Mouse (Mus musculus) lung, postnatal 36 days (tissue): ENCODE data around the gene Gramd1a.

Experiments used
- DNase-seq: peaks from one replicate; pipeline ENCODE4 v3.0.0; 2022; ENCODE audit warnings: mixed read lengths

The Gramd1a gene

DNA sequence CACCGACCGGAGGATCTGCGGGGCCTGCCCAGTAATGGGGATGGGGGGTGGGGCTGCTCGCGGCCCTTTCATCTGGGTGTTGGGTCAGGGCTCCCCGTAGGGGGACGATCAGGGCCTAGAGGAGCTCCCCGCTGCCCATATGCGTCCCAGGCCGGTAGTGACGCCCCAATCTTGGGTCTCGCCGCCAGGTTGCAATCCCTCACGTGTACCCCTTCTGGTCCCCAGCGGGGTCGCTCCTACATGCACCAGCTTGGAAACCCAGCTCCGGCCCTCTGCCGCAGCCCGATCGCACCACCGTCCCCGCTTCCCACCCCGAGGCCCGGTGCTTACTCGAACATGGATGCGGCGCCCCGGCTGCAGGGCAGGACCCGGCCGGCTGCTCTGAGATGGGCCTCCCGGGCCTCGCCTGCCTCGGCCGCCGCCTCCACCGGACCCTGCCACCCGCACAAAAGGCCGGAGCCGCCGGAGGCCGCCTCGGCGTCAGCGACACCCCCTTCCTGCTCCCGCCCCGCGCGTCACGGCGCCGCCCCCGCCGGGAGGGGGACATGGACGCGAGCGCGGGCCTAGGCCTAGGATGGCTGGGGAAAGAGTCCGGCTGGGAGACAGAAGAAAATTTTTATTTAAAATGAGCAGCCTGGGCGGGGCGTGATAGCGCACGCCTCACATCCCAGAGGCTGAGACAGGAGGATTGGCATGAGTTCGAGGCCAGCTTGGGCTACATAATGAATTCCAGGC, 5.0 kb downstream of the Gramd1a start:
- DNase-seq, result peak; percentile 92

- DNase-seq, result no peak
Measured at GRCm38 (mm10) chr7:31149751-31150565, 5.7 kb downstream of the Gramd1a start.

DNA sequence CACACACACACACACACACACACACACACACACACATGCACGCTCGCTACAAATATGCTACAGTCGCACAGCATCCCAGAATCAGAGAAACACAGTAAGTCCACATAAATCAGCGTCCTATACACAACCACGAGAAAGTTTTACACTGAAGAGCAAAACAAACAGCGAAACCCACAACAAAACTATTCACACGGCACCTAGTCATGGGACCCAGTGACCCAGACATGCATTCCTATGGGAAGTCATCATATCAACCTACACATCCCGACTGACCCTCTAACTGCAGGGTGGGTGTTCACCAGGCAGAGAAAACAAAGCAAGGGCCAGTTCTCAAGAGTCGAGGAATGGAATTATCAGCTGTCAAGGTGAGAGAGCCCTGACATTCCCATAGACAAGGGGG, 6.4 kb downstream of the Gramd1a start:
- no peak for DNase-seq

- peak; percentile 84 for DNase-seq
Measured at GRCm38 (mm10) chr7:31148756-31149155, 6.9 kb downstream of the Gramd1a start.

DNA sequence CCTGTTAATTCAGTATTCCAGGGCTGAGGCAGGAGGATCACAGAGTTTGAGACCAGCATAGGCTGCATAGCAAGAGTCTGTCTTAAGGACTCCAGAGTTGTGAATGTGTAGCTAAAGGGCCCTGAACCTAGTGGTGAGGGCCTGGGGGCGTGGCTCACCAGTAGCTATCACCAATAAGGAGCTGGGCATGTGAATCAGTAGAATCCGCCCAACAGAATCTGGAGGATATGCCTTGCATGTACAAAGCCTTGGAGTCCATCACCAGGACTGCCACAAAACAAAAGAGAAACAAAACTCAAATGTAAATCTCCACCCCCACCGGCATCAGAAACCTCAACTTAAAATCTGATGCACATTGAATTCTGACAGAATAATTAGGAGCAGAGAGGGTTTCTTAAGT, 7.6 kb downstream of the Gramd1a start:
- no peak for DNase-seq

GRCm38 (mm10) chr7:31145596-31146160, 10.0 kb downstream of the Gramd1a start:
- peak; percentile 71 for DNase-seq

DNA sequence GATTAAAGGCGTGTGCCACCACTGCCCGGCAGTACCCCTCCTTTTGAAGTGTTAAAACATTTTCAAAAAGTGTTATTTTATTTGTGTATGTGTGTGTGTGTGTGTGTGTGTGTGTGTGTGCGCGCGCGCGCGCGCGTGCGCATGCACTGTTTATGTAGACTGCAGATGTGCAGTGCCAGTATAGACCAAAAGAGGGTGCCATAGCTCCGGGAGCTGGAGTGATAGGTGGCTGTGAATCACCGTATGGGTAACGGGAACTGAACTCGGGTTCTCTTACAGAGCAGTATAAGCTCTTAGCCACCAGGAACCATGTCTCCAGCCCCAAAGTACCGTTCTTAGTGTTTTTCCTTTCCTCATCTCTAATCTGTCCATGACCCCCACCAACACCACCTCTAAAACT, 10.8 kb downstream of the Gramd1a start:
- DNase-seq, result no peak

DNA sequence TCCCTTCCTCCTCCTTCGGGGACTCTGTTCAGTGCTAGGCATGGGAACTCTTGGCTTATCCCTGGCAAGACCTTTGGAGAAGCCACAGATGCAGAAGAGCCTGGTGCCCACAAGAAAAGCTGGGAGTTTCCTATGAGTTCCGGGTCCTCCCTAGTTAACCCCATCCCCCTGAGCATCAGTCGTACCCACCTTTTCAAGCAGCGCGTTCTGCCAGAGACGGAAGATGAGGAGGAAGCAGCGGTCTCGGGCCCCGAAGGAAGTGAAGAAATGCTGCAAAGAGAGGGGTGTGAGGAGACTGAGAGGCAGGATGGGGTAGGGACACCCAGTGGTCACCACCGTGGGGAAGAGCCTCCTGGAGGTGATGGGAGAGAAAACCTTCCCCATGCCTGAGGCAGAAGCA, 14.8 kb downstream of the Gramd1a start:
- no peak for DNase-seq

GRCm38 (mm10) chr7:31140302-31140701, 15.4 kb downstream of the Gramd1a start:
- DNase-seq, result no peak

DNA sequence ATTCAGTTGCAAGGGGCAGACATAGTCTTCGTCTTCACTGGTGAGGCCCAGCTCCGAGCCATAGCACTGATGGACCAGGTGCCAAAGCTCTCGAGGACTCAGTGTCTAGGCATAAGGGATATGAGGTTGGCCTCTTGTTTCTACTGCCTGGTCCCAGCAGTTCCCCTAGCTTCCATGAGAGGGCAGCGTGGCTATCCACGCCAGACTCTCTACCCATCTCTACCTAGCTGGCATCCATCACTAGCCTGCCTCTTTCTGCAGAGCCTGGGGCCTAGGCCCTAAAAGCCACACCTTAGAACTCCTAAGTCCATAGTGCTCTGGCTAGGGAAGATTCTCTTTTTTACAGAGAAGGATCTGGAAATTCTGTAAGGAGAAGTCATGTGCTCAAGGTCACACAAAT, 15.9 kb downstream of the Gramd1a start:
- peak; percentile 81 for DNase-seq

- DNase-seq, result no peak
Measured at GRCm38 (mm10) chr7:31135717-31136116, 20.0 kb downstream of the Gramd1a start.

- no peak for DNase-seq
Measured at GRCm38 (mm10) chr7:31131866-31132265, 23.8 kb downstream of the Gramd1a start.

GRCm38 (mm10) chr7:31130841-31131240, 24.9 kb downstream of the Gramd1a start:
- DNase-seq, result peak; percentile 63

- DNase-seq, result no peak
Measured at GRCm38 (mm10) chr7:31130197-31130596, 25.5 kb downstream of the Gramd1a start.

GRCm38 (mm10) chr7:31128157-31128705, 27.5 kb downstream of the Gramd1a start:
- DNase-seq, result no peak

GRCm38 (mm10) chr7:31126851-31127724, 28.6 kb downstream of the Gramd1a start, which contains the start of gene Scn1b:
Gene Scn1b, minus strand, starts transcription at chr7:31127003.
- peak; percentile 42 for DNase-seq

GRCm38 (mm10) chr7:31126211-31126751, 29.4 kb downstream of the Gramd1a start:
- DNase-seq, result no peak

DNA sequence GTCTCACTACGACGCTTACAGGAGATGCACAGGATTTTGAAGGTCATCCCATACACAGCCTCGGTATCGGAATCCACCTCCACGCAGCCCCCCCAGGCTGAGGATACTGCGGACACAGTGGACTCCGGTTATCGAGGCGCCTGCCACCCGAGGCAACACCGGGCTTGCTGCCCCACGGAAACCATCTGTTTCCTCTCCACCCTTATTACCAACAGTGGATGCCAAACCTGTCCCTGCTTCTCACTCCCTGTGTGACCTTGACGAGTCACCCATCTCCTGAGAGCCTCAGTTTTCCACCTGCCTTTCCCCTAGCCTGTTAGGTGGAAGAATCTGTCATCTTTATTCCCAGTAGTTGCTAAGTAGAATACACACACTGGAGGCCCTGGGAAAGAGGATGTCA, 30.6 kb downstream of the Gramd1a start:
- DNase-seq, result no peak

DNA sequence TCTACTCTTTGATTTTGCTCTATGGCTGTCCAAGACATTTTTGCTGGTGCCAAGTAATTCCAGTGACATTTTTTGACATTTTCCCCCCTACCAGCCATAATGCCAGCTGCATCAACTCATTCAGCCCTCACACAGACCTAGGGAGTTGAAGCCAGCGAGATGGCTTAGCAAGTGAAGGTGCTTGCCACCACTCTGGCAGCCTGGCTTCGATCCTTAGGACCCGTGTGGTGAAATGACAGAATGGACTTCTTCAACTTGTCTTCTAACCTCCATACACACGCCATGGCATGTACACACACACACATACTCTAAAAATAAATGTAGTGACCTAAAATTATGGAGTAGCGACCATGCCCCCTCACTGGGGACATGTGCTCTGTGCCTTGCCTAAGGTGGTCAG, 31.3 kb downstream of the Gramd1a start:
- no peak for DNase-seq

DNA sequence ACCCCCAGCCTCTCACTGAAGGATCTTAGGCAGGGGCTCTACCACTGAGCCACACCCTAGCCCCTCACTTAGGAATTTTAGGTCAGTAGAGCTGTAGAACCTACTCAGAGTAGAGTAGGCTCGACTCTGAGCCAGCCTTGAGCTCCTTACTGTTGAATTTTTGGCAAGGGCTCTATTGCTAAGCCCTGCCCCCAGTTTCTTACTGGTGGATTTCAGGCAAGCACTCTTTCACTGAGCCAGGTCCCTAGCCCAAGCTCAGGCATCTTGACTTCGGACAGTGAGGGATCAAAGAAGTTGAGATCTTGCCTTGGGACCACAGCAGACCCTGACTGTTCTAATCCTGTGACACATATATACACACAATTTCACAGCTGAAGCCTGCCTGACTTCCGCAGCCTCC, 32.0 kb downstream of the Gramd1a start:
- no peak for DNase-seq

DNA sequence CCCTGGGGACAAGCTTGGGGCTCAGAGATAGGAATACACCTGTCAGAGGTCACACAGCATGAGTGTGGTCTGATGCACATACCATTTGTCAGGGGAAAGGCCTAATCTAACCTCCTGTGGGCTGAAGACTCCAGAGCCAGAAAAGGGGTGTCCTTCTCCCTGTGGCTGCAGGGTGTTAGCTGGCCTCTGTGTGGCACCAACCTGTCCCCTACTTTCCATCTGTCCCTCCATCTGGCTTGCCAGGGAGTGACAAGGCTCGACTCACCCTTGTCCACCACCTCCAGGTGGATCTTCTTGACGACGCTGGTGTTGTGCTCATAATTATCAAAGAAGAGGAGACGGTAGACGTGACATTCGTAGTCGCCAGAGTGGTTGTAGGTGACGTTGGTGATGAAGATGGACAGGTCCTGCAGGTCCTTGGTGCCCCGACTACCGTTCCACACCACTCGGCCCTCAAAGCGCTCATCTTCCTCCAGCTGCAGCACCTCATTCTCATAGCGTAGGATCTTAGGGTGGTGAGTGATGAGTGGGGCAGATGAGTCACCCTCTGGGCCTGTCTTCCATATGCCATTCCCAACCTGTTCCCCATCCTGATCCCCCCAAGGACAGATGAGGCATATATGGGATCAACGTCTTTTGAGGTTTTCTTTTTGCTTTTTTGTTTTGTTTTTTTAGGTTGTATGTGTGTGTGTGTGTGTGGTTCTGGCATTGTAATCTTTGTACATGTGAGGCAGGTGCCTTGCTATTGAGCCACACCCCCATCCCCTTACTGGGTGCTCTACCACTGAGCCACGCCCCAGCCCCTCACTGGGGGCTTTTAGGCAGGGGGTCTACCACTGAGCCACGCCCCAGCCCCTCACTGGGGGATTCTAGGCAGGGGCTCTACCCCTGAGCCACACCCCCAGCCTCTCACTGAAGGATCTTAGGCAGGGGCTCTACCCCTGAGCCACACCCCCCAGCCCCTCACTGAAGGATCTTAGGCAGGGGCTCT, 32.8 kb downstream of the Gramd1a start:
- no peak for DNase-seq
